Mouse (Mus musculus): ENCODE results near the gene Pparg.

The Pparg gene

GRCm38 (mm10) chr6:115361606-115362462 is 1.1 kb downstream of the Pparg start:
- DNase-seq = peak; percentile 27

DNA sequence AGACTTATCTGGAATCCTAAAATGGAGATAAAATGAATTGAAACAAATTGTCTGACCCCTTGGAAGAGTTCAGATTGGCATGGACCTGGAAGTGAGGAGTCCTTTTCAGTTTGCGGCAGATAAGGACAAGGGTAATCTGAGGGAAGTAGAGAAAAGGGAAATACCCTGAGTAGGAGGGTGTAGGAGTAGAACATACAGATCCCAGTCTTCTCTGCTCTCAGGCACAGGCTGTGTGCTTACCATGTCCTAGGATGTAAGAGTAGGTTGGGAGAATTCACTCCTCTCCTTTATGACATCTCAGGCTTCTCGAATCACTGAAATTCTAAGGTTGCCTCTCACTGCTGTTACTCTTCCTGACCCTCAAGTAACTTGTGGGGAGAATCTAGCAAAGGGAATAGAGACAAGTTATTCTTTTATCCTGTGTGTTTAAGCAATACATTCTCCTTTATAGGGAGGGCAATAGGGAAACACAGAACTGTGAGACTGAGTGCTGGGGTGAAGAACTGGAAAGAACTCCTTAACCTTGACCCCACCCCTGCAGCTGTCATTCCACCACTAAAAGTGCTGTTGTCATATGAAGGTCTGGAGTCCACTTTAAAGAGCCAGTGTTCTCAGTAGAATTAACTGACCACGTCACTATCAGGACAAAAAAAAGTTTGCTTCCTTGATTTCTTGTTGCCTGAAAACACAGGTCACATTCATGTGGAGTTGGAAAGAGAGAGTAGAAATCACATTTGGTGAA is 6.3 kb downstream of the Pparg start:
- DNase-seq = no peak

DNA sequence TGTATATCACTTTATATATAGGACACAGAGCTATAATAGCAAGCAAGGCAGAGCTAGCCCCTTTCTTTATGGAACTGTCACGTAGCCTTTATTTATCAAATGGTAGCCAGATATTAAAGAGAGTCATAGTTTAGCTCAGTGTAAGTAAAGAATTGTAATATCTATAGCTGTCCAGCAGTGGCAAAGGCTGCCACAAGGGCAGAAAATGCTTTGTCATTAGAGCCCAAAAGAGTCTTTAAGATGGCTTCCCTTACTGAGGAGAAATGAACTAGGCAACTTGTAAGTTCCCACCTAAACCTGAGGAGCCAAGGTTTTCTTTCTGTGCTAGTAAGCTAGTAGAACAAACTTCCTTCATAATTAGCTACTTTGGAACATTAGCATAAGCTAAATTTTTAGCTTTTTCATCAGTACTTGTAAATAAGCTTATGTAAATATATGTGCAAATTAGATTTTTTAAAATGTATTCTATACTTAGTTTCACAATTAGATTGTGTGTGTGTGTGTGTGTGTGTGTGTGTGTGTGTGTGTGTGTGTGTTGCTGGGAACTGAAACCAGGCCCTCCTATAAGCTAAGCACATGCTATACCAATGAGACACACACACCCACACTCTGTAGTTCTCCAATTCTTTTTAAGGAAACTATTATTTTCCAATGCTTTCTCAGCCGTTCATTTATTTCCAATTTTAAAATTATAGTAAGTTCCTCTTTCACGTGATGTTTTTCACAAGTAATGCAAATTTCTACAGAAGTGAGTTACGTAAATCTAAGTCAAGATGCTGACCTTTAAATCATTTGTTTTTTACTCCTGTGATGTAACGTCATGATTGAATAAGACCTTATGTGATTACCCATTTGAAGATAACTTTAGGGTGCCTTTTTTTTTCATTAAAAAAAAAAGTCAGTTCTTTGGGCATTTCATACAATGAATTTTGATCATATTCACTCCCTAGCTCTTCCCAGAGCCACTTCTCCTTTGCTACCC is 14.4 kb downstream of the Pparg start:
- no peak for DNase-seq

GRCm38 (mm10) chr6:115380596-115380995 is 19.8 kb downstream of the Pparg start:
- DNase-seq = no peak

- DNase-seq = no peak
Measured at GRCm38 (mm10) chr6:115382712-115383111, 22.0 kb downstream of the Pparg start.

GRCm38 (mm10) chr6:115389945-115390540 is 29.3 kb downstream of the Pparg start:
- no peak for DNase-seq

- no peak for DNase-seq
Measured at GRCm38 (mm10) chr6:115396911-115397310, 36.2 kb downstream of the Pparg start.

DNA sequence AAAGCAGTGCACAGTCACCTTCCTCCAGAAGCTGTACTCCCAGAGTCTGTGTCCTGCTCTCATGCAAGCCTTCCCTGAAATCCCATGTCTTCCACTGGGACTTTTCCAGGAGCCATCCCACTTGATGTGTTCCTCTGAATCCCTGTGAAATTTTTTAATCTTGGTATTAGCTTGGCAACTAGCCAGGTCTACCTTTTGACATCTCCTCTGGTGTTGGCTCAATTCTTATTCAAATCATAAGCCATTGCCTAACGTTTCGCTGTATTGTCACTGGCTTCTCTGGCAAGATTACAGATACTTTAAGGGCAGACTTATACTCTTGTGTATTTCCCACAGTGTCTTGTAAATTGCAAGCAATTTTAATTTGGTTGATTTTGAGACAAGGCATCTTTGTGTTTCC is 43.6 kb downstream of the Pparg start:
- DNase-seq = no peak

GRCm38 (mm10) chr6:115411477-115411876 is 50.7 kb downstream of the Pparg start:
- DNase-seq = peak; percentile 14

DNA sequence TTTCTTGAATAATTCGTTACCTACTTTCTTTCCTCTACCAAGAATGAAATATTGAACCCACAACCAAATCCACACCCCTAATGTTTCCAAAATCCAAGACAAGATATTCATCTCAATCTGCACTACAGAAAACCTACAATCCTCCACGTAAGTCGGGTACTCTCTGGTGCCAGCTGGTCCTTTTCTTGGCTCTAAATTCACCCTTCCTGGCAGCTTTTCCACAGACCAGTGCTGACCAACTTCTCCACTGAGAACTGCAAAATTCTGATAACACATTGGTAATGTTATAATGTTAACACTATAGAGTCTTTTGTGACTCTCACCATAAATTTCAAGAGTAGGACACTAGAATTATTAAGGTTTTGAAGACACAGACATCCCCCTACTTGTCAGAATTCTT is 57.4 kb downstream of the Pparg start:
- DNase-seq = no peak

- no peak for DNase-seq
Measured at GRCm38 (mm10) chr6:115418964-115419363, 58.2 kb downstream of the Pparg start.

GRCm38 (mm10) chr6:115420963-115421362 is 60.2 kb downstream of the Pparg start:
- no peak for DNase-seq

GRCm38 (mm10) chr6:115421665-115422064 is 60.9 kb downstream of the Pparg start:
- no peak for DNase-seq

- DNase-seq = no peak
Measured at GRCm38 (mm10) chr6:115424433-115424832, 63.7 kb downstream of the Pparg start.

DNA sequence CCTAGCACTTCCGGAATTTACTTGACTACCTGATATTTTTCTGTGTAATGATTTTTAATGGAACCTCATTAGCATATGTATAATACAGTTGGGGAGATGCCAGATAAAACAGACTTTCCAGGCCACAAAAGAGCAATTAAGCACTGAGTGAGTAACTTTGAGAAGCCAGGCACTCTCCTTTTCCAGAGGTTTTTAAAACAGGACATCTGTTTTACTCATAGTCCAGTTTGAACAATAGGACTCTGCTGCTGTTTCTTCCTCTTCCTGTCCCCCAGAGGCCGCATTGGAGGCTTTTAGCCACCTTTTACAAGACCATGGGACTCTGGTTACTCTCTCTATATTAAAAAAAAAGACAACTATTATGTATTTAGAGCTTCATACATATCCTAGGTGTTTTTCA is 72.0 kb downstream of the Pparg start:
- DNase-seq = no peak

DNA sequence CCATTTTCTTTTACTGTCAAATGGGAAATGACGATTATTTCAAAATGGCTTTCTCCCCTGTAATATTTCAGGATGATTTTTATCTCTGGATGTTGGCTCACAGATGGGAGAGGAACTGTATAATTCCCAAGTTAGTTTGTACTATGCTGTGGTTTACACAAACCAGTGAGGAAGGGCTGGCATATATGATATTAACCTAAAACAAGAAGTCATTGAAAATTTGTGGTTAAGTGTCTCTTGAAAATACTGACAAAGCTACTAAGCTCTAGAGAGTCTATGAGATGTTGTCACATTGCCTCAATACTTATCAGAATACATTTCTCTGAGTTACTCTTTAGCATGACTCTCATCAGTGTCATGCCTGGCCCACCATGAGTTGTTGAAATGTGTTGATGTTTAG is 73.3 kb downstream of the Pparg start:
- DNase-seq = no peak

DNA sequence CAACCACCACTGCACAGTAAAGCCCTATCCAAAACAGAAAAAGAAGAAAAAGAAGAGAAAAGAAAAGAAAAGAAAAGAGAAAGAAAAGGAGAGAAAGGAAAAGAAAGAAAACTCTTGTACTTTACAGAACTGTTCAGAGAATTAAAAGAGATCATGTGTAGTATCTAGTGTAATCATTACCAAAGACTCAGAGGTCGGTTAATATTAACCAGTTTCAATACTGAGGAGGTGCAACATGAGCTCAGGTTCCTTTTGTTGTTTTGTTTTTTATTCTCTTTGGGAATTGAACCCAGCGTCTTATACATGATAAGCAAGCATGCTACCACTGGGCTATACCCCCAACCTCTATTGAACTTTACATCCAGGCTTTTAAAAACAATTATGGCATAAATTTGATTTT is 74.1 kb downstream of the Pparg start:
- no peak for DNase-seq

- no peak for DNase-seq
Measured at GRCm38 (mm10) chr6:115440231-115441006, 79.7 kb downstream of the Pparg start.

GRCm38 (mm10) chr6:115452501-115452900 is 91.8 kb downstream of the Pparg start:
- DNase-seq = no peak

- no peak for DNase-seq
Measured at GRCm38 (mm10) chr6:115462743-115463337, 102.1 kb downstream of the Pparg start.

GRCm38 (mm10) chr6:115463338-115463737 is 102.6 kb downstream of the Pparg start:
- no peak for DNase-seq
